Comparison of ENCODE assay signal across 18 mouse cellular contexts in the genomic region with DNA sequence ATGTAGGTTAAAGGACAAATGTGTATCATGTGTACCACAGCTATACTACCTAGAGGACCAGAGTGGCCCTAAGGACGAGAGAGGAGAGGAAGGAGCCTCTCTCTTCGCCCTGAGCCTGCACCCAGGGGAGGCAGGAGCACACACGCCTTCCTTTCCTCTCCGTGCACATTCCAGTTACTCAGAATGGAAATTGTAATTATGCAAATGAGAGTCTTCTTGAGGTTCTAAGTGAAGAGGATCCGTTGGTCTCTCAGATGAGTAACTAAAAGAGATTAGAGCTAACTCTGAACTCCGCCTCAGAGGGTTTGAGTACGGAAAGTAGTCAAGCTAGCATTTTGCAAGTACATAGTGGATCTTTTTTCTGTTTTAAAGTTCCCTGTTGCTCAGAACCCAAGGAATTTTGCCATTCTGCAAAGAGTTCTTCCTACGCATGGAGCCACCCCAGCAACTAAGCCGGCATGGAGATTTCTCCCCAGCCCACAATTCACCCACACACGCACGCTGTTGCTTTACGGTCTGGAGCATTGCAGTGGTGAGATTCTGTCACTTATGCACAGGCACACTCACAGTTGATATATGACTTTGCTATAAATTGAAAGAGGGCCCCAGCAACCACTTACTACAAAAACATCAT. TPM values are rescaled to one million over a fixed set of nuclear protein-coding genes. Genes with fewer than 3 reads are reported as not detected.
DNase-seq lines count a peak whose midpoint lies in the region; TF ChIP-seq lines count a peak whose summit lies in the region.
"Had no signal": no experiment of that assay in that cellular context is flagged by ENCODE, and none has a peak within 500 bp of the region (broad histone marks: within the 10 kb centered on the region; RNA-seq: fewer than 3 reads in every experiment).

No protein-coding gene starts in this region.

- 87% methylated on average over 12 of the region's 12 CpGs for WGBS in cerebellum, adult 2 months

- no peak overlapping the region for H3K4me3 ChIP-seq in layer of hippocampus, adult 2 months
- H3K4me3 ChIP-seq in cerebellum, adult 2 months (replicated peaks; ENCODE audit: insufficient read depth, low read depth, low read length) = no peak overlapping the region
- H3K4me3 ChIP-seq: embryonic facial prominence, embryonic 12.5 days; forebrain, embryonic 15.5 days; heart, adult 2 months; heart, embryonic 15.5 days; limb, embryonic 12.5 days had no signal

- no peaks in the 10 kb centered on the region for H3K27me3 ChIP-seq in cerebellum, adult 2 months (ENCODE audit: control insufficient read depth, insufficient read depth, low read length)
- H3K27me3 ChIP-seq: embryonic facial prominence, embryonic 12.5 days; forebrain, embryonic 15.5 days; heart, embryonic 15.5 days; limb, embryonic 12.5 days had no signal

- H3K27ac ChIP-seq in layer of hippocampus, adult 2 months = peak overlapping the region; percentile 76
- H3K27ac ChIP-seq in cerebellum, adult 2 months (ENCODE audit: insufficient read depth, low read length) = no peak overlapping the region
- H3K27ac ChIP-seq: embryonic facial prominence, embryonic 12.5 days; forebrain, embryonic 15.5 days; heart, adult 2 months; heart, embryonic 15.5 days; limb, embryonic 12.5 days; stomach, postnatal 0 days had no signal

- DNase-seq in layer of hippocampus, adult 2 months (ENCODE audit: low spot score in 2 of 2) = peak; percentile 28 to 39
- no peak for DNase-seq in layer of hippocampus, postnatal 10 days (ENCODE audit: low spot score in 2 of 2)
- peak; percentile 82 for DNase-seq in right cerebral cortex, adult 18-20 months
- DNase-seq in right cerebral cortex, postnatal 4 days = no peak
- DNase-seq in right cerebral cortex, adult 2 months (ENCODE audit: low spot score in 2 of 2) = peak; percentile 71 to 78
- DNase-seq in thymus, postnatal 14 days = no peak
- no peak for DNase-seq in cerebellum, adult 2 months
- DNase-seq: adrenal gland, postnatal 10 days; B cell, adult 2 months; cerebellum, adult 18-20 months; heart, adult 2 months; lung, postnatal 14 days; thymus, postnatal 4 days had no signal

- no peak for TF ChIP-seq POLR2A in cerebellum, adult 2 months (IDR thresholded peaks at IDR 0.05; ENCODE audit: borderline replicate concordance, insufficient read depth, low read length)

- H3K4me1 ChIP-seq in cerebellum, adult 2 months (ENCODE audit: control insufficient read depth, insufficient read depth, low read length) = no peaks in the 10 kb centered on the region
- H3K4me1 ChIP-seq: embryonic facial prominence, embryonic 12.5 days; limb, embryonic 12.5 days had no signal

- TF ChIP-seq CTCF in layer of hippocampus, adult 2 months (conservative IDR thresholded peaks at IDR 0.05) = no peak
- no peak for TF ChIP-seq CTCF in cerebellum, adult 2 months (IDR thresholded peaks at IDR 0.05; ENCODE audit: borderline replicate concordance, insufficient read depth, low read depth, low read length)

RNA-seq across cellular contexts. Expression of a gene that starts 56.0 kb away (rescaled TPM):
- total RNA-seq in layer of hippocampus, adult 2 months (2021) = 100 to 1,000 TPM; 153 to 156 TPM
- total RNA-seq in layer of hippocampus, postnatal 10 days (2021) = 100 to 1,000 TPM; 134 to 142 TPM
- polyA plus RNA-seq in cerebellum, adult 2 months (2012; rRNA removed) = 58.0 and 69.3 TPM in 2 replicates

Comparison
In these comparisons a context has a peak if more than half of its experiments do, and no peak if none do; other contexts are left out.
1. DNase-seq: peak in layer of hippocampus, adult 2 months (2 of 2), right cerebral cortex, adult 18-20 months (single experiment) and right cerebral cortex, adult 2 months (2 of 2); none in layer of hippocampus, postnatal 10 days (0 of 2), right cerebral cortex, postnatal 4 days (single experiment), thymus, postnatal 14 days (single experiment) and cerebellum, adult 2 months (0 of 2).